Mouse (Mus musculus): ENCODE results near the gene B4galt5.
A peak's percentile ranks its signal among the peaks of the same experiment; 100 is the strongest.
"Not testable (repeated sequence)": the region's sequence is repeated elsewhere in the genome, so short reads cannot be mapped to it uniquely, and the experiment has no call there.

Gene B4galt5

GRCm38 (mm10) chr2:167348376-167349282, at the start of gene B4galt5:
B4galt5 (minus strand) TSS chr2:167349183.
- DNase-seq (ENCODE audit: low spot score), result no peak

DNA sequence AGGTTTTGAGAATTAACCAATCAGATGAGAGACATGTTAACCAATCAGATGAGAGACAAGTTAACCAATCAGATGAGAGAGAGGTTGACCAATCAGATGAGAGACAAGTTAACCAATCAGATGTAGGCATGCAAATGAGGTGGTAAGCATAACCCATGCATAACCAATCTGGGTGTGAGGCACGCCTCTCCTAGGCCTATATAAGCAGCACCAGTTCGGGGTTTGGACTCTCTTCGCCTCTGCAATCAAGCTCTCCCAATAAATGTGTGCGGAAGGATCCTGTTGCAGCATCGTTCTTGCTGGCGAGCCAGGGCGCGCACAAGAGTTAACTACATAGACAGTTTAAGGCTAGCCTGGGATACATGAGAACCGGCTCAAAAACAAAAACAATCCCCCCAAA, 47.4 kb upstream of the B4galt5 start:
- DNase-seq (ENCODE audit: low spot score), result not testable (repeated sequence)

GRCm38 (mm10) chr2:167394426-167394825, 45.4 kb upstream of the B4galt5 start:
- no peak for DNase-seq (ENCODE audit: low spot score)

DNA sequence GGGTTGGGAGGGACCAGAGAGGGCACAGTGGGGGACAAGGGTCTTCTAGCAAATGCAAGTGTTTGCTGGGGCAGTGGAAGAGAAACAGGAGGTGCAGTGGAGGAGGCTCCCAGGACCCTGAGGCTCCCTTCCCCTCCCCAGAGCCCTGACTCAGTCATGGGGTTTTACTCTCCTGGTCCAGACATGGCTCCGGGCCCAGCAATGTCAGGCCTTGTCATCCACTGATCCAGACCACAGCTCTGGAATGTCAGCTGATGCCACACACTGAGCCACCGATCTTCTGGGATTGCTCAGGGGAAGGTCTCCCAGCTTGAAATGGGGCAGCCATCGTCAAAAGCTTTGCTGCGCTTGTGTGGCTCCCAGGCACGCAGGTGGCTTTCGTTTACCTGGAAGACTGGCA, 38.0 kb upstream of the B4galt5 start:
- DNase-seq (ENCODE audit: low spot score), result no peak

GRCm38 (mm10) chr2:167386456-167386855, 37.5 kb upstream of the B4galt5 start:
- no peak for DNase-seq (ENCODE audit: low spot score)

- peak; percentile 10 for DNase-seq (ENCODE audit: low spot score)
These were observed 34.7 kb upstream of the B4galt5 start for GRCm38 (mm10) chr2:167383666-167384083.

DNA sequence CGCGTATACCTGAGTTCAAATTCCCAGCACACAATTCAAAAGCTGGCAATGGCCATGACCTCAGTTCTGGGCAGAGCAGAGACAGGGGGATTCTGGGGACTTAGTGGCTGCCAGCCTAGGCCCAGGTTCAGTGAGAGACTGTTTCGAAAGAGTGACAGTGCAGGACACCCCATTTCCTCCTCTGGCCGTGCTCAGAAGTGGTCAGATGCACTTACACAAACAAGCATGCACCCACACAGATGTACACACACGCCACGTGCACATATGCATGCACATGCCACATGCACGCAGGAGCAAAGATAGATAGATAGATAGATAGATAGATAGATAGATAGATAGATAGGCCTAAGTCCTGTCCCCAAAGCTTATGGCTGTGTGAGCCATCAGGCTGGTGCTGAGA, 33.4 kb upstream of the B4galt5 start:
- no peak for DNase-seq (ENCODE audit: low spot score)

DNA sequence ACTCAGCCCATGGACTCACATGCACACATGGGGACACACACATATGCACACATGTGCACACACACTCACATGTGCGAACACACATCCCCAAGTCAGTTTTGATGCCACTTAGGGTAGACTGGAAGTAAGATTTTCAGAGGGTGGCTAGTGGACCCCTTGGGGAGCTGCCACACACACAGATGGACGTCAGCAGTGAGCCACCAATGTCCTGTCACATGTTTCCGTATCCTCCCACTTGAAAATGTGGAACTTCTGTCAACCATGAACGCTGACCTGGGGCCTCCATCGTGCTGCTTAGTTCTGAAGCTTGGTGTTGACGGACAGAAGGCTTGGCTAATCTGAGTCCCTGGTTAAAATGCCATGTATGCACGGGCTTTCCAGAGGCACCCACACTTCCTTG, 32.6 kb upstream of the B4galt5 start:
- peak; percentile 14 for DNase-seq (ENCODE audit: low spot score)

DNA sequence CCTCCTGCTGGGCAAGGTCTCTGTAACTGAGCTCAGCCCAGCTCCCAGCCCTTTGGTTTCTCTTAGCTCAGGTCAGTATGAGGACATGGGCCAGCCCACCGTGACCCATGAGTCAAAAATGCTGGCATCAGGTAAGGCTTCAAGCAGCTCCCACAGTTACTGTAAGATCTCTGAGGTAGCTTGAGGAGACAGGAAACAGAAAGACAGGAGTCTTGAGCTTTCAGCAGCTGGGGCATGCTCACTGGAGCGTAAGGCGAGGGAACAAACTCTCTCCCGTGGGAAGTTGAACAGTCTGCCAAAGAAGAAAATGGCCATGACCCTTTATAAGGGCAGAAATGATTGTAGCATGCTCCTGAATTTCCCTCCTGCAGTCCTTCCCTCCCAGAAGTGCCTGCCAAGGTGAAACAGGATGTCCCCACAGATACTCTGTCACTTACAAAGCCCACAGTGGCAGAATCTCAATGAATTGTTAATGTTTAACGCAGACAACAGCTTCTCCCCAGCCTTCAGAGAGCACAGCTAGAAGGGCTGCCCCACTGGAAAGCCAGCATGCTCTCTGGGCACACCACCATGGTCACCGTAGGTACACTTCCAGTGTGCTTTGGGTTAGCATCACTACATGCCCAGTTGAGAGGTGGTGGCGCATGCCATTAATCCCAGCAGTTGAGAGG, 31.8 kb upstream of the B4galt5 start:
- DNase-seq (ENCODE audit: low spot score), result no peak

DNA sequence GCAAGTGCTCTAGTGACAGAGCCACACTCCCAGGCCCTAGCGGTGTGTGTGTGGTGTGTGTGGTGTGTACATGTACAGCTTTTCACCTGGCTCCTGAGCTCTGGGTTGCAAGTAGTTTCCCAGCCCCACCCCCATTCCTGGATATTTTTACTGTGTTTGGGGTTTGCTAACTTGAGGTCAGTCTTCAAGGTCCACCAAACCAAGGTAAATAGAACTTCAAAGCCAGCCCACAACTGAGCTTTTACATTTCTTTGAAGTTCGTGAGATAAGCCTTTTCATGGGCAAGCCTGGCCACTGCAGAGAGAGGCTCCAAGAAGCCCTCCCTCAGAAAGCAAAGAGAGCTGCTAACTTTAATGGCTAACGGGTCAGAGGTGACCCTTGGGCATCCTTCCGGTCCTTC, 30.0 kb upstream of the B4galt5 start:
- DNase-seq (ENCODE audit: low spot score), result no peak

DNA sequence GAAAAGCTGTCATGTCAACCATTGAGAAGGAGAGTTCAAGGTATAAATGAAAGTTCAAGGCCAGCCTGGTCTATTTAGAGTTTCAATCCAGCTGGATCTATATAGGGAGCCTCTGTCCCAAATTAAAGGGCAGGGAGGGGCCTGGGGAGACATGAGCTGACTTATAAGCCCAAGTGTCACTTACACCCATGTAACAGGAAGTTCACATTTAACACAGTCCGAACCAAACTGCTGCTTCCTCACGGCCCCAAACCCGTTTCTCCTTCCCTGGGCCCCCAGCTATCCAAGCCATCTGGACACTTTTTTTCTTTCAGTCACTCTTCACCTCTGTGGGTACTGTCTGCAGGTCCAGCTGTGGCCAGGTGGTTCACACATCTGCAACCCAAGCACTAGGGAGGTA, 28.7 kb upstream of the B4galt5 start:
- no peak for DNase-seq (ENCODE audit: low spot score)

- no peak for DNase-seq (ENCODE audit: low spot score)
These were observed 27.2 kb upstream of the B4galt5 start for GRCm38 (mm10) chr2:167376160-167376564.

DNA sequence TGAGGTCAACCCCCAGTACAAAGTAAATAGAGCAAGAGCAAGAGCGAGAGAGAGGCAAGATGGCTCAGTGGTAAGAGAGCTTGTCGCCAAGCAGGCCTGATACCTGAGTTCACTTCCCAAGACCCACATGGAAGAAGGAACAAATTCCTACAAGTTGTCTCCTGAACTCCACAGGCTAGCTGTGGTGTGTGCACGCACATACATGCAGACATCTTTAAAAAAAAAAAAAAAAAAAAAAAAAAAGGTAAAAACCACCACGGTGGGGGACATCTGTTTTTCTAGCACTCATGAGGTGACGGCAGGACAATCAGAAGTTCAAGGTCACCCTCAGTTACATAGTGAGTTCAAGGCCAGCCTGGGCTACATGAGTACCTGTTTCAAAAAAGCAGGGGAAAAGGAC, 26.7 kb upstream of the B4galt5 start:
- no peak for DNase-seq (ENCODE audit: low spot score)

GRCm38 (mm10) chr2:167375135-167375534, 26.2 kb upstream of the B4galt5 start:
- peak; percentile 19 for DNase-seq (ENCODE audit: low spot score)

GRCm38 (mm10) chr2:167374191-167374805, 25.3 kb upstream of the B4galt5 start:
- no peak for DNase-seq (ENCODE audit: low spot score)

- DNase-seq (ENCODE audit: low spot score), result no peak
These were observed 24.3 kb upstream of the B4galt5 start for GRCm38 (mm10) chr2:167373266-167373665.

- DNase-seq (ENCODE audit: low spot score), result no peak
These were observed 22.5 kb upstream of the B4galt5 start for GRCm38 (mm10) chr2:167371506-167371905.

DNA sequence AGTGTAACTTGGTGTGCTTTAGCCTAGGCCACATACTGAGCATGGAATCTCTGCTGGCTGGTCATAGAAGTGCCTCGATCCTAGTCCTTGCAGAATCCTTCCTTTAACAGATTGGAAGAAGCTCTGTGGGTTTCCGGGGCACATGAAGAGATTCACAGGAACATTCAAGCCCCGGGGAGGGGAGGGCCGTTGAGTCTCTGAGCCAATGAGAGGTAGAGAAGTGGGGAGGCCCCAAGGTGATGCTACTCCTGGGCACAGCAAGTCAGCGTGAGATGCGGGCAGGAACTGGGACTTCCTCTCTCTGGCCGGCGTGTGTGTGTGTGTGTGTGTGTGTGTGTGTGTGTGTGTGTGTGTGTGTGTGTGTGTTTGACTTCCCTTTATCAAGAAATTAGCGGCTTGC, 19.3 kb upstream of the B4galt5 start:
- peak; percentile 58 for DNase-seq (ENCODE audit: low spot score)

GRCm38 (mm10) chr2:167367777-167368281, 18.8 kb upstream of the B4galt5 start:
- peak; percentile 49 for DNase-seq (ENCODE audit: low spot score)

GRCm38 (mm10) chr2:167367325-167367724, 18.3 kb upstream of the B4galt5 start:
- no peak for DNase-seq (ENCODE audit: low spot score)

DNA sequence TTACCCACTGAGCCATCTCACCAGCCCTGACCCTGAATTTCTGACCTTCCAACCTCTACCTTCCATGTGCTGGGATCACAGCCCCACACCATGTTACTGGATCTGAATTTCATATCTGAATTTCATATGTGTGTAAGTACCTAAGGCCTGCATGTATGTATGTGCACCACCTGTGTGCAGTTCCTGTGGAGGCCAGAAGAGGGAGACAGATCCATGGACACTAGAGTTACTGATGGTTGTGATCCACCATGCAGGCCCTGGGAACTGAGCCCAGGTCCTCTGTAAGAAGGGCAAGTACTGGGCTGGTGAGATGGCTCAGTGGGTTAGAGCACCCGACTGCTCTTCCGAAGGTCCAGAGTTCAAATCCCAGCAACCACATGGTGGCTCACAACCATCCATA, 16.1 kb upstream of the B4galt5 start:
- DNase-seq (ENCODE audit: low spot score), result no peak

DNA sequence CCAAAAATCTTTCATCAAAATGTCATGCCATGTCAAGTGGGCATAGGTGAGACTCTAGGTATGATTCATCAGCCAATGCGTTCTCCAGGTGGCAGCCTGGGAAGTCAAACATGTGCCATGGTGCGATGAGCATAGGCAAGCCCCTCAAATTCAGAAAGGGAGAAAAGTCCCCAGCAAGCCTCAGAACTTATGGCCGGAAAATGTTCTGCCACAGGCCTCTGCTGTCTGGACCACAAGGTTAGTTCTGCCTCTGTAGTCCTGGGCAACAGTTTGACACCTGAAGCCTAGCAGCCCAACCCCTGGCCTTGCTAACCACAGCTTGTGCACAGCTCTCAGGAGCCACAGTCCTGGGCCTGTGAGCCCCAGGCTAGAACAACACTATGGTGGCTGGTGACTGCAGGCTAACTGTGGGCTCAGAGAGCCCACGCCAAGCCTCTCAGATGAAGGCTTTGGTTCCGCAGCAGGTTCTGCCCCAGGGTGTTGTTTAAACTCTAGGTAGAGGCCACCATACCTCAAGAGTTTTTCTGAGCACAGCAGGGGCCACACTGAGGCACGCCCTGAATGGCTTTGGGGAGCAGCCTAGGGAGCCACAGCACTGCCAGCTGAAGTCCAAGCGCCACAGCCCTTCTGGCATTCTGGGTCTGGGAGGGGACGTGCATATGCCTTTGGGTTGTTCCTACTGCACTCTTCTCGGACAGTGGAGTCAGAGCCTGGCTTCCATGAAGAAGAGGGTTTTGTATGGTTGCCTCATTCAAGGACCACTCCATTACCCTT, 14.5 kb upstream of the B4galt5 start:
- DNase-seq (ENCODE audit: low spot score), result no peak

Data from spleen, adult 12 weeks (tissue).